Mouse (Mus musculus) urinary bladder, adult 18-20 months (tissue): ENCODE data around the gene Nup214.

Experiments used
- DNase-seq, 2 experiments: peaks; one replicate each; pipeline ENCODE4 v3.0.0; 2022; ENCODE audit warnings: low spot score in 2 of 2, mixed read lengths in 2 of 2

Nup214 gene

GRCm38 (mm10) chr2:32045375-32045774 is 71.1 kb downstream of the Nup214 start:
- no peak for DNase-seq

GRCm38 (mm10) chr2:32046009-32046408 is 71.8 kb downstream of the Nup214 start:
- DNase-seq = no peak

- no peak for DNase-seq
These were observed 73.1 kb downstream of the Nup214 start for GRCm38 (mm10) chr2:32047323-32047722.

DNA sequence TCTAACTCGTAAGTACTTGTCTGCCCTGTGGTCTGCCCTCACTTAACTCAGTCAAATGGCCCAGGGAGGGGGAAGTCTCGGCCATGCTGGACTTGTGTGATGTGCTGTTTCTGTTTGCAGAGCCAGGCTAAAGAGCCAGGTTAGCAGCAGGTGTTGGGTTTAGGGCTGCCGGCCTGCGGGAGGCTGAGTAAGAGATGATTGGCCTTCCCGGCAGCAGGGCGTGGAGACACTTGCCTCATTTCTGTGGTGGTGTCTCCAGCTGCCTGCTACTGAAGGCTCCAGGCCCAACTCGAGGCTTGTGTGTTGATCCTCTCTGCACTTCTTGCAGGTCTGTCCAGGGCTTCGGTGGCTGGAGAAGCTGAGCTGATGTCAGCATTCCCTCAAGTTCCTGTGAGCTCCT is 77.6 kb downstream of the Nup214 start:
- DNase-seq = no peak

- no peak for DNase-seq
These were observed 78.2 kb downstream of the Nup214 start for GRCm38 (mm10) chr2:32052418-32052817.

GRCm38 (mm10) chr2:32055357-32055965 is 81.2 kb downstream of the Nup214 start:
- DNase-seq = no peak

DNA sequence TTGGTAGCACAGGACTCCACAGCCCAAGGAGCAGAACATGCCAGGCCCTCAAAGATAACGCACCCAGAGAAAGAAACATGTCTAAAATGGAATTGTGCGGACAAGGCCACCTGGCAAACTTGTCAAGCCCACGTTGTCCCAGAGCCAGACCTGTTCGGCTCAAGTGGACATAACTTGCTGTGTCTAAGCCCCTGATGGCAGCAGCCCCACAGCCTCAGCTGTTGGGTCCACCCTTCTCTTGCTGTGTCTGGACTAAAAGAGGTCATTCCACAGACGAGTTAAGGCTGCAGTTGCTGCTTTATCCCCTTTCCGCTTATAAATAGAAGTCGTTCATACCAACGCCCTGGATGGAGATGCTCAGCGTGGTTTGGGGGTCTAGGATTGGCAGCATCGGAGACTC is 82.3 kb downstream of the Nup214 start:
- no peak for DNase-seq

GRCm38 (mm10) chr2:32057360-32057759 is 83.1 kb downstream of the Nup214 start:
- no peak for DNase-seq

- no peak for DNase-seq
These were observed 83.6 kb downstream of the Nup214 start for GRCm38 (mm10) chr2:32057794-32058193.

DNA sequence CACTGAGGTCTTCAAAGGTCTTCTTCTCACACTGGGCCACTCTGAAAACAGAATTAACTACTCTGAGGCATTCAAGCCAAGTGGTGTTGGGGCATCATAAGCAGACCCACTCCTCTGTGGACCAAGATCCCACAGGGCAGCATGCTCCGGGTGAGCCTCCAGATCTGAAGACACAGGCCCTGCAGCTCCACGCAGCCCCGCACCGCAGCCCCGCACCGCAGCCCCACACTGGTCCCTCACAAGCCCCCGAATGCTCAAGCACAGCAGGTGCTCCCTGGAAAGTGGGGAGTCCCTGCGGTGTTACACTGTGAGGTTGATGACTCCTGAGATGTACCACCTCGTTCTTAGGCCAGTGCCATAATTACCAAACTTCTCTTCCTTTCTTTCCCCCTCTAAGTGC is 84.0 kb downstream of the Nup214 start:
- no peak for DNase-seq

DNA sequence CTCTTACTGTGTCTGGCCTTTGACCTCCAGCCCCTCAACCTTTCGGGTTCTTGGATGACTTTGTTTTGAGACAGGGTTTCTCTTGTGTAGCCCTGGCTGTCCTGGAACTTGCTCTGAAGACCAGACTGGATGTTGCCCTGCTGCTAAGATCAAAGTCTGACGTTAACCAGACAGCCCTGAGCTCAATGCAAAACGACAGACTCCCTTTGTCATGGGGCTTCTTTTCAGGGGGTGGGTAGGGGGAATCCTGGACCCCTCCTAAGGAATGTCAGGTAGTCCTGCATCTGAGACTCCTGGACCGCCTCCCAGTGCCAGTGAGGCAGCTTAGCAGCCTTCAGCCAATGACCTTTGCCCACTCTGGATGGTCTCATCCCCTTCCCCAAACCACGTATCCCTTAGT is 84.5 kb downstream of the Nup214 start:
- no peak for DNase-seq

- DNase-seq = no peak
These were observed 85.4 kb downstream of the Nup214 start for GRCm38 (mm10) chr2:32059613-32060012.

DNA sequence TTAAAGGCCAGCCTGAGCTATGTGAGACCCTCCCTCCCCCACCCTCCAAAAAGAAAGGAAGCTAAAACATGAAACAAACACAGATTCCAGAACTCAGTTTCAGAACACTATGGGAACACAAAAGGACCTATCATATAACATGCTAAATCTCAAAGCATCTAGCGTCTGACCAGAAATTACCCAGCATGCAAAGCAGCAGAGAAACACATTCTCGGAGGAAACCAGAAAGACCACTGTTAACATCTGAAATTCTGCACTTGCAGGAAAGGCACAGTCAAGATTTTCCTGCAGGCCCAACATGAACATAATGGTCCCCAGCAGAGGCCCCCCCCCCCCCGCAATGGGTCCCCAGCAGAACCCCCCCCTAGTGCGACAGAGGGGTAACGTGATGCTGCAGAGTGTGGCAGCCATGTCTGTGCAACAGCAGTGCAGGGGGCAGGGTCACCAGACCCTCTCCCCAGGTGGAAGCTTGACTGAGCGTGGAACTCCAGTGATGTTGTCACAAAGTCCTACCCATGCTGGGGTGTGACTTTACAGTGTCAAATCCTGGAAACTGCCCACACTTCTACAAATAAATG is 86.1 kb downstream of the Nup214 start:
- DNase-seq = no peak

DNA sequence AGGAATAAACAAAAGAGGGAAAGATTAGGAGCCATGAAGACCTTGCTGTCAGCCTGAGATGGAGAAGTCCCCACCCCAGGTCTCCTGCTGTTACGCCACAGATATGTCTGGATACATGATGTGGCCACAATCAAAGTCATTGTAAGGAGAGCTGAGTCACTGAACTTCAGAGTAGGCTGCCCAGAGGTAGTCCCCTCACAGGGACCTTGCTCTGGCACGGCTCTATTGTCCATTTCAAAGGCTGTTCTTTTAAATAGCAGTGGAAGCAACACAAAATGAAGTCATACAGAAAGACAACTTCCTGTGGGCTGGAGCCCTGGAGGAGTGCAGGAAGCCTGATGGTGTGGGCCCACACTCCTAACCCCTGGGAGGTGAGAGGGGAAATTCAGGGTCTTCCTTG is 87.0 kb downstream of the Nup214 start:
- no peak for DNase-seq

DNA sequence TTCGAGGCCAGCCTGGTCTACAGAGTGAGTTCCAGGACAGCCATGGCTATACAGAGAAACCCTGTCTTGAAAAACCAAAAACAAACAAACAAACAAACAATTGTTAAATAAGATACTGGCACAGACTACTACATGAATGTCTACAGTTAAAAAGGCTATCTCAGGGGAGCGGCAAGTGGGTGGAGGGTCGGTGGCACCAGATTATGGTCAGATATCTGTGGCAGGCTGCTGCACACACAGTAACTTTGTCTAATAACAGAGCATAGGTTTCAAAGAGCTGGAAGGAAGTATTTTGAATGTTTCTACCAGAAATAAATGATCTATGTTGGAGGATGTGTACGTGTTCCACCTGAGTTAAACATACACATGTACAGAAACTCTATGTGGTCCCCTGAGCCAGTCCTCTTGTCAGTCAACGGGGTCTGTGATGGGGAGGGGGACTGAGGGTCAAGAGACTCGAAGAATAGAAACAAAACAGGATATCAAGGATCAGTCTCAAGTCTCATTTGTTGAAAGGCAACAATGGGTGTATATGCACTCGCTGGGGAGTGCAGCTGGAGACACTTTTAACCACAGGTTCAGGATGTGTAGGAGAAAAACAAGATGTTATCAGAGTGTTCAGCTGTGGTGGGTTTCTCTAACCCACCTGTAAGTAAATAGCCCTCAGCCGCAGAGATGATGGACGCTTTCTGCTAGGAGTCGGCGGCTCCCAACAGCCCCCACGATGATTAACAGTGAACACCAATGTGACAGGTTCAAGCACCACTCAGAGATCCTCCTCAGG is 87.7 kb downstream of the Nup214 start:
- no peak for DNase-seq

GRCm38 (mm10) chr2:32062626-32063410 is 88.6 kb downstream of the Nup214 start:
- no peak for DNase-seq

DNA sequence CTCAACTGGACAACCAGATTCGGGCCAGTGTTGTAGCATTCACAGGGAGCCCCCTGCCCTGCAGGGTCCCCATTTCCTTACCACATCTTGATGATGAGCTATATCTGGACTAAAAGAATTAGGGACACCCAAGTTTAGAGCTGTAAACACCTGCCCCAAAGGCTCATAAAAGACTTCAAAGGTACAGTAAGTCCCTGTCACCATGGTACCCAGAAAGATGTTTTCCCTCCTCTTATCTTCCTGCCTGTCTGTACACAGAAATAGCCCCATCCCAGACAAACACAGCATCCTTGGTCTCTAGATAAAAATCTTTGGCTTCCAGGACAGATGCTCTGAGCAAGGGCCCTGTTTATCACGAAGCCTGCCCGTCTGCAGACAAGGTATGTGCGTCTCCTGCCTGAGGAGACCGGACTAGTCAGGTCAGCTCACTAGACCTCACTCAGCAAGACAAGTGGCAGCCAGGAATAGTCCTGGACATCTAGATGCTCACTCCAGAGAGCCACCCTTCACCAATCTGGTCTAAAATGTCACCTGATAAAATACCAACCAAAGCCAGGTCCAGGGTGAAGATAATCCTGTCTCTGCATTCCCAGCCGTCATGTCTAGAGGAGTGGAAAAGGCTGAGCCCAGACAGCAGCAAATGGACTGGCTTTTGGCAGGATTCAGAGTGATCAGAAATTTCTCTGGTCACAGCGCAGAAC is 89.4 kb downstream of the Nup214 start:
- DNase-seq = no peak

DNA sequence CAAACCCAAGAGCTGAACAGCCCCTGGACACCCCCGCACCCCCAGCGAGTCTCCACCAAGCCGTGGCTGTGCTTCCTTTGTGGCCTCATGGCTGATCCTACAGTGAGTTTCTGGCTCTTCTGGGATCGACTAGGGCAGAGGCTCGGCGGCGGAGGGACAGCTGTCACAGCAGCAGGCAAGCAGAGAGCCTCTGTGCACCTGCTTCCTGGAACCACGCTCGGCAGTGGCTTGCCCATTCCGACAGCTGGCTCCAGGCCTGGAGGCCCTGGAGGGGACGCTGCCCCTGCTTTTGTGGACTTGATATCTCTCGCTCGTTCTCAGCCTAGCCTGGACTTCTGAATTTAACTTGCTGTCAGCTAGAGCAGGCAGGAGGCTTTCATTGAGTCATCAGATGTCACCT is 90.7 kb downstream of the Nup214 start:
- DNase-seq = no peak

GRCm38 (mm10) chr2:32065371-32065791 is 91.1 kb downstream of the Nup214 start:
- DNase-seq = no peak

DNA sequence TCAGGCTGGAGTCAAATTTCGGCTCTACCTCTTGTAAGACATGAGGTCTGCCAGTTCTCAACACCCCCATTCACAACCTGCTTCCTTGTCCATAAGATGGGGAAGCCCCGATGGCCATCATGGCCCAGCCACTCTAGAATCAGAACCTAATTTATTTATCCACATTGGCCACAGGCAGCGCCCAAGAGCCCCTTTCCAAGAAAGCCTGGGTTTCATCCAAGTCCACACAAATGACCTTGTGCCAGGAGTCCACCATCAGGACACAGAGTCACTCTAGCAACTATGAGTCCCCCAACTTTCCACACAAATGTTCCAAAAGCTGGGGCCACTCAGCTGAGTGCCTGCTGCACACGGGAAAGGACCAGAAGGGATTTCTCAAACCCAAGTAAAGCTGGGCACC is 91.8 kb downstream of the Nup214 start:
- no peak for DNase-seq

GRCm38 (mm10) chr2:32068811-32069607 is 94.8 kb downstream of the Nup214 start:
- DNase-seq = no peak
